Mouse (Mus musculus) olfactory bulb, adult 2 months (tissue): ENCODE measurements at regions not wholly inside any gene's neighbourhood (a gene's known extent, or its start where the extent isn't known, plus 50 kb on each side); places are given as distances from the start of the nearest gene placed in this dataset.

Source experiments
- H3K27ac ChIP-seq: fragments of 200-500 bp; 2 replicates; pipeline ENCODE4 v1.5.1; 2012; ENCODE audit warnings: low read depth, low read length; ENCODE audit not compliant: insufficient read depth
- H3K4me1 ChIP-seq: fragments of 200-500 bp; 2 replicates; pipeline ENCODE4 v1.6.1; 2012; ENCODE audit warnings: low read length; ENCODE audit not compliant: control insufficient read depth, insufficient read depth
- H3K4me3 ChIP-seq: fragments of 200-500 bp; 2 replicates; pipeline ENCODE4 v1.5.1; 2012; ENCODE audit warnings: mild to moderate bottlenecking, low read depth, low read length, moderate library complexity; ENCODE audit not compliant: insufficient read depth
- CTCF ChIP-seq: fragments of 200-500 bp; IDR thresholded peaks from 2 replicates; pipeline ENCODE4 v1.5.1; 2012; ENCODE audit warnings: low read depth, mild to moderate bottlenecking, low read length, moderate library complexity; ENCODE audit not compliant: insufficient read depth
- POLR2A ChIP-seq: fragments of 200-500 bp; IDR thresholded peaks from 2 replicates; pipeline ENCODE4 v1.6.1; 2012; ENCODE audit warnings: mild to moderate bottlenecking, low read depth, low read length, moderate library complexity; ENCODE audit not compliant: insufficient read depth
- WGBS: fragments of 180-500 bp; shearing (Covaris S2); methylation state at CpG from one replicate; pipeline ENCODE4 v1.1.7; 2018; 5-methylcytosine and 5-hydroxymethylcytosine counted together

GRCm38 (mm10) chr19:32881443-32881842 is 124.1 kb downstream of the Pten start:
- WGBS = 85% methylated on average over 3 of the region's 3 CpGs

GRCm38 (mm10) chr19:32884279-32884678 is 127.0 kb downstream of the Pten start:
- WGBS = 78% methylated on average over 3 of the region's 3 CpGs
- no peak overlapping the region for H3K27ac ChIP-seq
- peaks cover 6% of the 10 kb centered on the region for H3K4me1 ChIP-seq
- no peak overlapping the region for H3K4me3 ChIP-seq
- TF ChIP-seq POLR2A (no peak), CTCF (no peak)

More at GRCm38 (mm10) chr19:32881443-32881842, 124.1 kb downstream of the Pten start:
- no peak overlapping the region for H3K4me3 ChIP-seq
- H3K27ac ChIP-seq = no peak overlapping the region
- TF ChIP-seq POLR2A (no peak), CTCF (no peak)
- H3K4me1 ChIP-seq = peaks cover 6% of the 10 kb centered on the region

DNA sequence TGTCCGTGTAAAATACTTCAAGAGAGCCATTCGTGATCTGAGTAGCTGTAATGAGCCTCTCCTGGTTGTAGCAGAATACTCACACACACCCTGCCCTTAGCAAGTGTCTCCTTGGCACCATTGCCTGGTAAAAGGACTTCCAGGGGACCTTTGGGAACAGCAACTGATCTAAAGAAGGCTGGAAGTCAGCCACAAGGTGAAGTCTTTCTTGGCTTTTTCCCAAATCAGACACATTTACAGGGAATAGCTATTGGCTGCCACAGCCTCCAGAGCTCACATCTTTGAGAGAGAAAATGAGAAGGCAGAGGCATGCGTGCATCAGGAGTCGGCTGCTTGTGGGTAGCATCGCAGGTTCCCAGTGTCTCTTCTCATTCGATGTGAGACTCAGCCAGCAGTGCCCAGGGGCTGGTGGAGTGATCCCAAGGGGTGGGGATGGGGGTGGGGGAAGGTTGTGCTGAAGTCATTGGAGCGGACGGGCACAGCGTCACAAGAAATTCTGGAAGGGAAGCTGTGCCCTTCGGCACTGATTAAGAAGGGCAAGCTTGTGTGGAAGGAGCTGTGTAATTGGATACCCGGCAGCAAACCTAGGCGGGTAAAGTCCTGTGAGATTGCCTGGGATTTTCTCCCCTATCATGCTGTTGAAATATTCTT is 128.3 kb downstream of the Pten start:
- H3K4me3 ChIP-seq = no peak overlapping the region
- peaks cover 6% of the 10 kb centered on the region for H3K4me1 ChIP-seq
- WGBS = 32% methylated on average over 12 of the region's 12 CpGs
- no peak for TF ChIP-seq POLR2A
- no peak for TF ChIP-seq CTCF
- no peak overlapping the region for H3K27ac ChIP-seq

DNA sequence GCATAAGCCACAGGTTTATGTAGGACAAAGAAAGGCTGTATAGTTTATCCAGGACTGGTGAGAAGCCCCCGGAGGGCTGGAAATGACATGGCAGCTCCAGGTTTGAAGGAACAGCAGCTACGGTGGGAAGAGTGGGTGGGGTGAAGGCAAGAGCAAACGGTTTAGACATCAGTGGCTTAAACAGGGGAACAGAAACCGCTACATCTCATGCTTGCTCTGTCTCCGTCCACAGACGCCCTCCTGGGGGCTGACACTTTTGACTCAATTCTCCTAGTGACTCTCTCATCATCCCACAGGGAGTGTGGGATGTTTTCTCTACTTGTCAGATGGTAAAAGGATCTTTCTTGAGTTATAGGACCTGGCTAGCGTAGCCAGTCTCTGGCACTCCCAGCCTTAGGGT is 129.9 kb downstream of the Pten start:
- Histone ChIP-seq H3K27ac (no peak overlapping the region), H3K4me3 (no peak overlapping the region), H3K4me1 (peaks cover 6% of the 10 kb centered on the region)
- TF ChIP-seq CTCF (no peak), POLR2A (no peak)
- WGBS = 76% methylated on average over 7 of the region's 7 CpGs

- WGBS = 77% methylated on average over 12 of the region's 12 CpGs
- H3K4me1 ChIP-seq = peaks cover 6% of the 10 kb centered on the region
- no peak overlapping the region for H3K27ac ChIP-seq
- TF ChIP-seq CTCF = no peak
- TF ChIP-seq POLR2A = no peak
- H3K4me3 ChIP-seq = no peak overlapping the region
These were observed 131.5 kb downstream of the Pten start for GRCm38 (mm10) chr19:32888616-32889305.

DNA sequence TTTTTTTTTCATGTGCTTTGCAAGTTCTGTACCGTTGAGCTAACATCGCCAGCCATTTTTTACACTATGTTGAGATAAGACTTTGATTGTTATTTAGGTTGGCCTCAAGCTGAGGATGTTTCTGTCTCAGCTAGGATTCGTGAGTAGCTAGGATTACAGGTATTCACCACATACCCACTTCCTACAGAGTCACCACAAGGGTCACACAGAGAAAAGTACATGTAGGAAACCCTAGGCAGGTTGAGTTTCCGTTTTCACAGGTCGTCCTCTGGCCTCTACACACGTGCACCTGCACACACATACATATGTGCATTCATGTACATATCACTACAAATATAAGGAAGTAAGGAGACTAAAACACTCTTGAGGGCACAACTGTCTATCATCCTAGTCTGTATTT is 133.5 kb downstream of the Pten start:
- H3K27ac ChIP-seq = no peak overlapping the region
- H3K4me1 ChIP-seq = peaks cover 1% of the 10 kb centered on the region
- 89% methylated on average over 6 of the region's 6 CpGs for WGBS
- no peak overlapping the region for H3K4me3 ChIP-seq
- TF ChIP-seq POLR2A (no peak), CTCF (no peak)

- 90% methylated on average over 5 of the region's 5 CpGs for WGBS
- no peak overlapping the region for H3K4me3 ChIP-seq
These were observed 135.2 kb downstream of the Pten start for GRCm38 (mm10) chr19:32892469-32892868.

DNA sequence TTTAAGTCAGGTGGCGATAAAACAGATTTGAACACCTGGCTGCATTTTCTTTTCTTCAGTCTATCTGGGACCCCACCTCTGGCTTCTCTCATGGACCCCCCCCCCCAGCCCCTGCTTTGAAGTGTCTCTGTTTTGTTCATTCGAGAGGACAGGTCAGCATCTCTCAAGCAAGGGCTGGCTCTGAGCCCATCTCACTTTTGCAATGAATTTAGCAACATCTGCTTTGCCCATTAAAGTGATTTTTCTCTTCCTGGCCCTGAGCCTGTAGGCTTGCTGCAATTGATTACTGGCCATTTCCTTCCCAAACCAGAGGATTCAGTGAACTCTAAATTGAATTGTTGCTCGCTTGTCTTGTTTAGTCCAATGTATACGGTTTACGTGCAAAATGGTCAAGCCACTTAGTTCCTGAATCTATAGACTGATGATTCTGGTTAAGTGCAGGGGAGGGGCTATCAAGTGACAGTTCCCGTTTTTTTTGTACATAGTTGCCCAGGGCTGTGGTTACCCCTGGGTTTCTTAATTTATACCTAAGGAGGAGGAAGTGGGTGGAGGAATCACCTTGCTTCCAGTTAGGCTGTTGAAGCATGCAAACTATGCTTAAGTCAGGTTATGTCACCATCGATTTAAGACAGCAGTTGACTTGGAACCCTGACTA is 146.3 kb downstream of the Pten start:
- TF ChIP-seq CTCF (no peak), POLR2A (no peak)
- WGBS = 81% methylated on average over 7 of the region's 7 CpGs
- peaks cover 10% of the 10 kb centered on the region for H3K4me1 ChIP-seq
- H3K27ac ChIP-seq = no peak overlapping the region
- H3K4me3 ChIP-seq = no peak overlapping the region

More at GRCm38 (mm10) chr19:32892469-32892868, 135.2 kb downstream of the Pten start:
- Histone ChIP-seq H3K4me1 (no peaks in the 10 kb centered on the region), H3K27ac (no peak overlapping the region)
- TF ChIP-seq POLR2A (no peak), CTCF (no peak)

DNA sequence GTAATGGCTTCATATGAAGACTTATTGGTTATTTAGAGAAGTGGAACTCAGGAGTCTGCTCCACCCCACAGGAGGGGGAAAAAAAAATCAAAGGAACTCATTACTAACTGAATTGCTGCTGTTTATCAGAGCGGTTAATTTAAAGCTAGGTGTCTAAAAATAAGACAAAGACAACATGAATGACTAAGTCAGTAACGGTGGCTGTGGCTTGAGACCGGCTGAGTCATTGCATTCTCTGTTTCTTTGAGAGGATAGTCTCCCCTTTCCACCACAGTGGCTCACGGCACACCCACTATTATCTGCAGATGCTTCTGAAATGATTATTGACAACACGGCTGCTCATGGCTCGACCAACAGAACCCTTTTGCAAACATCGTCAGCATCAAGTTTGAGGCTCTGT is 147.2 kb downstream of the Pten start:
- no peak for TF ChIP-seq POLR2A
- TF ChIP-seq CTCF = no peak
- WGBS = 50% methylated on average over 7 of the region's 7 CpGs
- no peak overlapping the region for H3K27ac ChIP-seq
- peaks cover 10% of the 10 kb centered on the region for H3K4me1 ChIP-seq
- H3K4me3 ChIP-seq = no peak overlapping the region
